Mouse (Mus musculus) forebrain, embryonic 16.5 days (tissue): ENCODE measurements at regions not wholly inside any gene's neighbourhood (a gene's known extent, or its start where the extent isn't known, plus 50 kb on each side); places are given as distances from the start of the nearest gene placed in this dataset.

Experiments used
- ATAC-seq: fragments of 200-750 bp; cut with Nextera tagmentation; 2 replicates; pipeline ENCODE4 v1.8.0; 2017; ENCODE audit warnings: mild to moderate bottlenecking, moderate library complexity
- H3K27ac ChIP-seq: fragments of 300-500 bp; sonication (generic); 2 replicates; pipeline ENCODE4 v1.5.1; 2014; ENCODE audit warnings: low read length, control low read depth
- H3K27me3 ChIP-seq: fragments of 300-500 bp; sonication (generic); replicated peaks from 2 replicates; pipeline ENCODE4 v1.6.1; 2014; ENCODE audit warnings: low read length; ENCODE audit not compliant: control insufficient read depth, insufficient read depth
- H3K36me3 ChIP-seq: fragments of 300-500 bp; sonication (generic); 2 replicates; pipeline ENCODE4 v1.6.1; 2014; ENCODE audit not compliant: control insufficient read depth, insufficient read depth
- H3K4me1 ChIP-seq: fragments of 300-500 bp; sonication (generic); replicated peaks from 2 replicates; pipeline ENCODE4 v1.6.1; 2014; ENCODE audit warnings: low read length; ENCODE audit not compliant: control insufficient read depth, insufficient read depth
- H3K4me2 ChIP-seq: fragments of 300-500 bp; sonication (generic); 2 replicates; pipeline ENCODE4 v1.6.1; 2014; ENCODE audit warnings: mild to moderate bottlenecking, low read length, control low read depth
- H3K4me3 ChIP-seq: fragments of 300-500 bp; sonication (generic); replicated peaks from 2 replicates; pipeline ENCODE4 v1.5.1; 2014; ENCODE audit warnings: mild to moderate bottlenecking, low read length, control low read depth
- H3K9ac ChIP-seq: fragments of 300-500 bp; sonication (generic); replicated peaks from 2 replicates; pipeline ENCODE4 v1.6.1; 2014; ENCODE audit warnings: low read depth, low read length, control low read depth
- H3K9me3 ChIP-seq: fragments of 300-500 bp; sonication (generic); 2 replicates; pipeline ENCODE4 v1.6.1; 2016; ENCODE audit warnings: low read length; ENCODE audit not compliant: control insufficient read depth
- WGBS: fragments of 180-500 bp; shearing (Covaris S2); extraction: QIAGEN DNeasy Blood & Tissue Kit; methylation state at CpG from one replicate; pipeline ENCODE4 v1.1.7; 2014; 5-methylcytosine and 5-hydroxymethylcytosine counted together

- Histone ChIP-seq H3K27me3 (no peaks in the 10 kb centered on the region), H3K27ac (no peak overlapping the region), H3K4me3 (no peak overlapping the region), H3K36me3 (no peaks in the 10 kb centered on the region), H3K9ac (no peak overlapping the region), H3K4me2 (no peak overlapping the region), H3K9me3 (no peaks in the 10 kb centered on the region), H3K4me1 (no peaks in the 10 kb centered on the region)
- 83% methylated on average over 1 of the region's 1 CpGs for WGBS
- no peak for ATAC-seq
Measured at GRCm38 (mm10) chr13:84878178-84878849, 310.9 kb upstream of the Ccnh start.

- 18% methylated on average over 6 of the region's 6 CpGs for WGBS
- Histone ChIP-seq H3K27ac (peak overlapping the region; percentile 83), H3K9ac (0 out of 2 replicates have a peak overlapping the region, but pooled peaks have one; percentile 32), H3K4me3 (peak overlapping the region; percentile 34), H3K27me3 (no peaks in the 10 kb centered on the region), H3K4me1 (no peaks in the 10 kb centered on the region), H3K4me2 (peak overlapping the region; percentile 45), H3K36me3 (no peaks in the 10 kb centered on the region), H3K9me3 (no peaks in the 10 kb centered on the region)
- peak; percentile 95 for ATAC-seq
Measured at GRCm38 (mm10) chr13:84905347-84905981, 283.7 kb upstream of the Ccnh start.

GRCm38 (mm10) chr13:84905994-84906393 is 283.2 kb upstream of the Ccnh start:
- ATAC-seq = peak; percentile 87
- Histone ChIP-seq H3K4me3 (peak overlapping the region; percentile 34), H3K9ac (no peak overlapping the region), H3K9me3 (no peaks in the 10 kb centered on the region), H3K4me2 (peak overlapping the region; percentile 45), H3K36me3 (no peaks in the 10 kb centered on the region), H3K27ac (peak overlapping the region; percentile 83), H3K27me3 (no peaks in the 10 kb centered on the region), H3K4me1 (no peaks in the 10 kb centered on the region)
- WGBS = 17% methylated on average over 3 of the region's 3 CpGs

- peak; percentile 28; the same call in 1 of the 2 replicates for ATAC-seq
- WGBS = 20% methylated on average over 1 of the region's 1 CpGs
- no peaks in the 10 kb centered on the region for H3K9me3 ChIP-seq
- no peaks in the 10 kb centered on the region for H3K36me3 ChIP-seq
- no peaks in the 10 kb centered on the region for H3K4me1 ChIP-seq
- H3K4me3 ChIP-seq = no peak overlapping the region
- no peak overlapping the region for H3K27ac ChIP-seq
- H3K9ac ChIP-seq = no peak overlapping the region
- H3K27me3 ChIP-seq = no peaks in the 10 kb centered on the region
- H3K4me2 ChIP-seq = no peak overlapping the region
Measured at GRCm38 (mm10) chr13:84931271-84931670, 257.9 kb upstream of the Ccnh start.

GRCm38 (mm10) chr13:84935610-84936009 is 253.6 kb upstream of the Ccnh start:
- Histone ChIP-seq H3K36me3 (no peaks in the 10 kb centered on the region), H3K27ac (no peak overlapping the region), H3K4me2 (no peak overlapping the region), H3K27me3 (no peaks in the 10 kb centered on the region), H3K9ac (no peak overlapping the region), H3K4me1 (no peaks in the 10 kb centered on the region), H3K9me3 (peaks cover 3% of the 10 kb centered on the region; the same call in 1 of the 2 replicates), H3K4me3 (no peak overlapping the region)
- whole genome bisulfite sequencing = 92% methylated on average over 1 of the region's 1 CpGs
- ATAC-seq = no peak

GRCm38 (mm10) chr13:84939695-84940094 is 249.5 kb upstream of the Ccnh start:
- Histone ChIP-seq H3K4me1 (no peaks in the 10 kb centered on the region), H3K4me3 (no peak overlapping the region), H3K9ac (no peak overlapping the region), H3K4me2 (no peak overlapping the region), H3K27ac (no peak overlapping the region), H3K27me3 (no peaks in the 10 kb centered on the region), H3K36me3 (no peaks in the 10 kb centered on the region), H3K9me3 (peaks cover 3% of the 10 kb centered on the region; the same call in 1 of the 2 replicates)
- ATAC-seq = no peak
- 91% methylated on average over 7 of the region's 7 CpGs for WGBS

GRCm38 (mm10) chr13:84940936-84941335 is 248.3 kb upstream of the Ccnh start:
- Histone ChIP-seq H3K9me3 (peaks cover 3% of the 10 kb centered on the region; the same call in 1 of the 2 replicates), H3K9ac (no peak overlapping the region), H3K4me1 (no peaks in the 10 kb centered on the region), H3K27me3 (no peaks in the 10 kb centered on the region), H3K4me2 (no peak overlapping the region), H3K4me3 (no peak overlapping the region), H3K36me3 (no peaks in the 10 kb centered on the region), H3K27ac (no peak overlapping the region)
- ATAC-seq = no peak
- 90% methylated on average over 1 of the region's 1 CpGs for WGBS

- ATAC-seq = no peak
- no peaks in the 10 kb centered on the region for H3K9me3 ChIP-seq
- H3K27me3 ChIP-seq = no peaks in the 10 kb centered on the region
- no peak overlapping the region for H3K4me2 ChIP-seq
- H3K36me3 ChIP-seq = no peaks in the 10 kb centered on the region
- no peak overlapping the region for H3K27ac ChIP-seq
- no peaks in the 10 kb centered on the region for H3K4me1 ChIP-seq
- no peak overlapping the region for H3K4me3 ChIP-seq
- 61% methylated on average over 1 of the region's 1 CpGs for WGBS
- no peak overlapping the region for H3K9ac ChIP-seq
Measured at GRCm38 (mm10) chr13:84950873-84951272, 238.3 kb upstream of the Ccnh start.

GRCm38 (mm10) chr13:84953161-84953560 is 236.0 kb upstream of the Ccnh start:
- no peaks in the 10 kb centered on the region for H3K4me1 ChIP-seq
- no peaks in the 10 kb centered on the region for H3K36me3 ChIP-seq
- H3K27me3 ChIP-seq = no peaks in the 10 kb centered on the region
- 70% methylated on average over 2 of the region's 2 CpGs for WGBS
- H3K4me2 ChIP-seq = no peak overlapping the region
- H3K9ac ChIP-seq = no peak overlapping the region
- no peak overlapping the region for H3K4me3 ChIP-seq
- no peak for ATAC-seq
- H3K27ac ChIP-seq = no peak overlapping the region
- H3K9me3 ChIP-seq = no peaks in the 10 kb centered on the region
